Mouse (Mus musculus) cerebellum, adult 11-12 months (tissue): ENCODE measurements around the gene Ntn4.
"Not testable (repeated sequence)": the region's sequence is repeated elsewhere in the genome, so short reads cannot be mapped to it uniquely, and the experiment has no call there.

Experiments
- DNase-seq: peaks from one replicate; pipeline ENCODE4 v3.0.0; 2022

Gene Ntn4

DNA sequence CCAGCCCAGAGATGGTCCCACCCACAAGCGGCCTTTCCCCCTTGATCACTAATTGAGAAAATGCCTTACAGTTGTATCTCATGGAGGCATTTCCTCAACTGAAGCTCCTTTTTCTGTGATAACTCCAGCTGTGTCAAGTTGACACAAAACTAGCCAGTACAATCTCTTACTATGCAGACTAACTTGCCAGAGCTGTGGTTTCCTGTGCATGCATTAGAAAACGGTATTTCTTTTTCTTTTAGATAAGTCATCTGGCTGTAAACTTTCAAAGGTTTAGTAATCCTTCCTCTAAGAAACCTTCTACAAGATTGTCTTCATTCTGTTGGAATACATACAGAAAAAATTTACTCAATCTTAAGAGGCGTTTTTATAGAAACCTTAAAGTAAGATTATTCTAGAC, 44.9 kb downstream of the Ntn4 start:
- DNase-seq, result not testable (repeated sequence)

DNA sequence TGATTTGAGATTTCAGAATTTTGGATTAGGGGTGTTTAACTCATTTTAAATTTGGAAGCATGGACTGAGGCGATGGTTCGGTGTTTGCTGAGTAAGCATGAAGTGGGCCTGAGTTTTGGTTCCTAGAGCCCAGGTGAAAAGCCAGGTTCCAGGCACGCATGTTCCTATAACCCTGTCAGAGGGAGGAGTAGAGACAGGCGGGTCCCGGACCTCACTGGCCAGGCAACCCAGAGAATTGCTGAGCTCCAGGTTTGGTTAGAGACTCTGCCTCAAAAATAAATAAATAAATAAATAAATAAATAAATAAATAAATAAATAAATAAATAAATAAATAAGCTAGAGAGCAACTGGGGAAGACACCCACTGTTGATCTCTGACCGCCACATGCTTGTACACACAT, 46.1 kb downstream of the Ntn4 start:
- no peak for DNase-seq

- DNase-seq, result peak; percentile 4
Observed at GRCm38 (mm10) chr10:93687781-93688180, 47.3 kb downstream of the Ntn4 start.

GRCm38 (mm10) chr10:93688306-93689171, 48.1 kb downstream of the Ntn4 start:
- DNase-seq, result peak; percentile 2

DNA sequence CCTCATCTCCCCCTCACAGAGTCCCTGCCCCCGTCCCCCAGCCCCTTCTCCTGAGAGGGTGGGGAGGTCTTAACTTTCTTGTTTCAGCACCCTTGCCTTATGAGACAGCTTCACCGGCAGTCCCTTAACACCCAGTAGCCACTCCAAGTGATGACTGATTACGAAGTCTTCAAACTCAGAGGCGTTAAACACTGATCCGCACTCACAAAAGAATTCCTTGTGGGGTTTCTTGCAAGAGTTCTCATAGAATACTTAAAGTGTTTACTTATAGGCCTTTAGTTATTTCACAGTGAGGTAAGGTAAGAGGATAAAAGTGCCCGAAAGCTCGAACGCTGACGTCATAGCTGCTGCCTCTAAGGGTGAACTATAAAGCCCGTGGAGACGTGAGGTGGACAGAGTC, 50.9 kb downstream of the Ntn4 start:
- DNase-seq, result no peak

DNA sequence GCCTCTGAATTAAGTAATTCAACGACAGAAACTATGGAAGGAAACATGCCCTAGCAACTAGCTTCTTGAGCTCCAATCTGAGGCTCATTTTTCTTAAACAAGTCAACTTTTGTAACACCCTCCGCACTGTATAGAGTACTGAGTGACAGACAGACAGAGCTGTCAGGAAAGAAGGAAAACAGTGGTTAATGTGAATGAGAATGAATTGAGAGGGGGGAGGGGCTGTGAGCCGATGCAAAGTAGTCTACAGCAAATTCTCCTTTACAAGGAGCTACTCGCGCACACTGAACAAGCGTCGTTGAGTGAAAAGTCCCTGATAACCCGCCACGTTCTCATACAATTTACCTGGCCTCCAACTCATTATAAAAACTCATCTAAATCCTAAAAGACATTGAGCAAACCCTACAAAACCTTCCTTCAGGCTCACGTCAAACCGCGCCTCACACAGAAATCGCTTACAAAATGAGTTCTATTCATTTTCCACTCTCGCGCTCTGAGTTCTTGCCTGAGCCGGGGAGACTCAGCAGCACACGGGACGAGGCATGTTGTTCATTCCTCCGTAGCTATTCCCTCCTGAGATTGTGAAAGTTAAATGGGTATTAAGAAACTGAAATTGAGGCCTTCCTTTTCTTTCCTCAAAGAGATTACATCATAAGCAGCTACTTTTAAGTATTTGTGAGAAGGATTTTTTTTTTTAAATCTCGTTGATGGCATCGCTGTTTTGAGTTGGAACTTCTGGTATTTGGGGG, 54.7 kb downstream of the Ntn4 start:
- DNase-seq, result no peak

DNA sequence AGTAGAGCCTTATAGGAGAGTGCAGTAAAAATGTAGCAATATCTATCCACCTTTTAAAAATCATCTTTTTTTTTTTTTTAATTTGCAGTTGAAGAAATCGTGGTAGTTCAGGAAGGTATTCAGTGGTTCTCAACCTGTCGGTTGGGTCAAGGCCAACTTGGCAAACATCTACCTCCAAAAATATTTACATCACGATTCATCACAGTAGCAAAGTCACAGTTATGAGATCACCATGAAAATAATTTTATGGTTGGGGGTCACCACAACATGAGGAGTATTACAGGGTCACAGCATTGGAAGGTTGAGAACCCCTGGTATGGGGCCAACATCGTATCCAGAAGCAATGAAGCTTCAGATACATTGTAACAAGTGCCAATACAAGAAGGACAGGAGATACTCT, 55.5 kb downstream of the Ntn4 start:
- DNase-seq, result peak; percentile 31

- DNase-seq, result no peak
Observed at GRCm38 (mm10) chr10:93697866-93698483, 57.5 kb downstream of the Ntn4 start.

DNA sequence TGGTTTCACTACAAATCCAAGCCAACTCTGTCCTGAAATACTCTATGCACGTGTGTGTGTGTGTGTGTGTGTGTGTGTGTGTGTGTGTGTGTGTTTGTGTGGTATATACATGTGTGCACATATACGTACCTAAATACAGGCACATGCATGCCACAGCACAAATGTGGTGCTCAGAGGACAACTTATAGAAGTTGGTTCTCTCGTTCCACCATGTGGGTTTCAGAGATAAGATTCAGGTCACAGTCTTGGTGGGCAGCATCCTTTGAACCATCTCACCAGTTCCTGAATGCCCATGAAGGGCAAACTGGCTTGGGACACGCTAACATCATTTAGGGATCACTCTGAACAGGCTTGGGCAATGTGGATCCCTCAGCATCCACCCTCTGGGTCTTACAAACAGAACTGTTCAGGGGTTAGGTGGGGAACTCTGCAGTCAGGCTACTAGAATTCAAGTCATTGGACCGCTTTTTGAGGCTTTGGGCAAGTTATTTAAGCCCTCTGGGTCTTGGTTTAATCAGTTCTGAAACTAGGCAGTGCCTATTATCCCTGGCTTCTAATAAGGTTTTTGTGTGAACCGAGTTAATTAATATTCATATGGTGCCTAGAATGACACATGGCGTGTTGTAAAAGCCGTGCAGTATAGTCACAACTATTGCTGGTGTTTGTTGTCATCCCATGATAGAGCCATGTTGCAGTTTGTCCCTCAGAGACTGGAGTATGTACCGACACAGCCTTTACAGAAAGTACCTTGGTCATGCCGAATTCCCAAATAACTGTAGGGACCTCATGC, 59.4 kb downstream of the Ntn4 start:
- DNase-seq, result no peak

DNA sequence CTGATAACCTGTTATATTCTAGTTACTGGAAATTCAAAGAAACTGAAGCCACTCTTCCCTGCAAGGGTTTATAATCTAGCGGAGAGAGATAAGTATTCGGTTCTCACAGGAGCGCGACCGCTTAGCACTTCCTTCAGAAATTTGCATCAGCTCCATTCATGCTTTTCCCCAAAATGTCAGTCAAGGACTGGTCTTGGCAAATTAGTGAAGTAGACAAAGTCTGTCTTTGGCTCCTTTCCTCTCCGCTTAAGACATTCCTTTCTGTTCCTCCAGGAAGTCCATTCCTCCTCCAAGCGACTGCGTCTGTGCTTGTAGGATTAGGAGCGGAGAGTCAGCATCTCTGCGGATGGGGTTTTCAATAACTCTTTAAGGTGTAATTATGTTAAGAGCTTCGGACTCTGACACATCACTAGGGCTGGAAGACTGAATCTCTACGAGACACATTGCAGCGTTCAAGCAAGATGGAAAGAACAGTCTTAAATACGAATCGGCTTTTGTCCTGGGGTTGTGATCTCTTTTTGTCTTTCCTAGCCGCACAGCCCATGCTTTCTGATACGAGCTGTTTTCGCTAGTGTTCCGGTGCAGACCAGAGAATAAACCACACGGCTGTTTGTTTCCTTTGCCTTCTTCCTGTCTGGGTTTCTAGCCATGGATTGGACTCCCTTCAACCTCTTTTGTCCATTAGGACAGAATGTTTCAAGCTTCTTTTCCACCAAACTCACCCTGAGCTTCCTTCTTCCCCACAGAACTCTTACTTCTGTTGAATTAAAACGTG, 60.3 kb downstream of the Ntn4 start:
- DNase-seq, result no peak

GRCm38 (mm10) chr10:93703946-93704345, 63.5 kb downstream of the Ntn4 start:
- DNase-seq, result no peak

DNA sequence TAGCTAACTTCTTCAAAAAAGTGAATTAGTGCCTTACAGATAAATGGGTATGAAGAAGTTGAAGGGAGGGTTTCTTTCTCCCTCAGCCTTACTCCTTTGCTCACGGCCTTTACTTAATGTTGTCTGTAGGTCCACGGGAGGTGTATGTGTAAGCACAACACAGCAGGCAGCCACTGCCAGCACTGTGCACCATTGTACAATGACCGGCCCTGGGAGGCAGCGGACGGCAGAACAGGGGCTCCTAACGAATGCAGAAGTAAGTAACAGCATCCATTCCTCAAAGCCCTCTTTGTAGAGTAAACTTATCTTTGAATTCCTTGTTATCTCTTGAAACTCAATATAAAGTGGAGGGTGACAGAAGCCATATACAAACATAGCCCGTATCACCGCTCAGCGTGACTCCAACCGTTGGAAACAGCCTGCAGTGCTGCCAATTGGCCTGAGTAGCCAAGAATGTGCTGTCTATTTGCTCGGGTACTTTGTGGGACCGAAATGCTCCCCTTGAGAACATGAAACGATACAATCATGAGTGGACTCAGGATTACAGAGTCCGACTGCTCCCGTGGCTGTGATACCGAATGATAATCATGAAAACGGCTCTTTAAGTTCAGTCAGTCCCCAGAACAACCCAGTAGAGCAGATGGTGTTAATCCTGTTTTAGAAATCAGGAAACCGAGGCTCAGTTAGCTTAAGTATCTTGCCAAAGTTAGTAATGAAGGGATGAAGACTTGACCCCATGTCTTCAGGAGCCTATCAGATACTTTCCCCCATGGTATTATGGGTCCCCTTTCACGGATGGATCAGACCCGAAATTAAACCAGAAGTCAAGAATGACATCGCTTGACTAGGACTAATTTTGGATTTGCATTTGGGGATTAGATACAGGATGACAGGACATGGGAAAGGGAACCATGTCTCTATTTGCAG, 66.9 kb downstream of the Ntn4 start:
- DNase-seq, result peak; percentile 57

DNA sequence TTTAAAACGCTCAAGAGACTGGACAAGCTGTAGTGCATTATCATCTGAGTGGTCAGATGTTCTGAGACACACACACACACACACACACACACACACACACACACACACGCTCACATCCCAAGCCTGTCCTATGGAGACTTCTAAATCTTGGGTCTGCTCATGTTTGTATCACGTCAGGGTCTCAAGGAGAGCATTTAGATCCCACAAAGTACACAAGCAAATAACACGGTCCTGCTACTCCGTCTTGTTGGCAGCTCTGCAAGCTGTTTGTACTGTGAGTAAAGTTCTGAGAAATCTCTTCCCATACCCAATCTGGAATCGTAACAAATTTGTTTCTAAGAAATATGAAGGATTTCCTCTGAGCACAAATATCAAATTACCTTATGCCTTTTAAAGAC, 67.6 kb downstream of the Ntn4 start:
- DNase-seq, result no peak

DNA sequence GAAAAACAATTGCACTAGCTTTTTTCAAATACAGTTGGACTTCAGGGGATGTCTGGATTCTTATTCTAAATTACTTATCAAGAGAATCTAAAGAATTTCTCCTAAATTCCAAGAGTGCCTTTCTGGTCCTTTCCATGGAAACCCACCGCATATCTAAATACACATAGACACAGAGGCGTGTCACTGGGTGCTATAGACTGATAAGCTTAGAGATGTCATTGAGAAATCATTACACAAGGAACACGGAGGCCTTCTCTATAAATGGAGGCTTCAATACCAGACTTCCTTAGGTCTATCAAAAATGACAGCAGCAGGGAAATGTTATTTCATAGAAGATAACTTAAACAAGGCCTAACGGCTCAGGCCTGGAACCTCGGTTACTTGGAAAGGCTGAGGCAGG, 68.0 kb downstream of the Ntn4 start:
- no peak for DNase-seq

- DNase-seq, result no peak
Observed at GRCm38 (mm10) chr10:93709536-93709935, 69.1 kb downstream of the Ntn4 start.

GRCm38 (mm10) chr10:93721625-93722337, 81.3 kb downstream of the Ntn4 start:
- no peak for DNase-seq

- no peak for DNase-seq
Observed at GRCm38 (mm10) chr10:93723942-93724542, 83.6 kb downstream of the Ntn4 start.

- no peak for DNase-seq
Observed at GRCm38 (mm10) chr10:93728131-93728530, 87.7 kb downstream of the Ntn4 start.

DNA sequence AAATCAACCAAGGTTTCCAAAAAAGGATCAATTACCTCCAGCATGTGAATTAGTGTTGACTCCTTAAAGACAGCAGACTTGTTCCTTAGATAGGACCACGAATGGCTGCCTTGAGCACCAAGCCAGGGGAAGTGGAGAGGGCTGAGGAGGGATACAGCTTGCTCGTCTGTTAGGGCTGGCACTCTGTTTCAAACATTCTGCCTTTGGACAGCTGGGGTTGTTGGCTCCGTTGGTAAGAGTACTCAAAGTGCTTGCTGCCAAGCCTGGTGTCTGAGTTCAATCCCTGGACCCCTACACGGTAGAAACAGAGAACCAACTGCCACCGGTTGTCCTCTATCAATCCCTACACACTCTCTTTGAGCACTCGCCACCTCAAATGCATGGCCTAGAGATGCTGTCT, 90.0 kb downstream of the Ntn4 start:
- peak; percentile 71 for DNase-seq

DNA sequence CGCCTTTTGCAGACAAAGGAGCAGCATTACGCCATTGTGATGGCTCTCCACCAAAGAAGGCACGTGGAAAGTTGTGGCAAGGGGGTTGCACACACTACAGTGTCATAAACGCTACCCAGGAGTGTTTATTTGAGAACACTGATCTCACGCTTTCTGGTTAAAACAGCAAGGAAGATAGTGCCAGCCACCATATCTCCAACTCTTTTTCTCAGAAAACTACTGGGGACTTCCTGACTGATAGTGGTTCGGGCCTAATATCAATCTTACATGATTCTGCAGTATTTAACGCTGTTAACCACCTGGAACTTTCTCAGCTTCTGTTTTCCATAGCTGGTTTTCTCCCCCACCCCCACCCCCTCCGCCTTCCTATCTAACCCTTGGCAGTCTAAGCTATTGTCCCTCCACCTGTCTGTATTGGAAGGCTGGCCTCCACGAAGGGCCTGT, 90.8 kb downstream of the Ntn4 start:
- no peak for DNase-seq
